Mouse (Mus musculus) bone marrow macrophage, adult 2 months (primary cell): ENCODE data around the gene Gpr182.

Experiments
- CTCF ChIP-seq: IDR thresholded peaks from 2 replicates; pipeline ENCODE4 v1.5.1; 2012; ENCODE audit warnings: low read depth, mild to moderate bottlenecking, low read length, moderate library complexity
- POLR2A ChIP-seq: IDR thresholded peaks from 2 replicates; pipeline ENCODE4 v1.6.1; 2012; ENCODE audit warnings: mild to moderate bottlenecking, low read depth, low read length, borderline replicate concordance

DNA sequence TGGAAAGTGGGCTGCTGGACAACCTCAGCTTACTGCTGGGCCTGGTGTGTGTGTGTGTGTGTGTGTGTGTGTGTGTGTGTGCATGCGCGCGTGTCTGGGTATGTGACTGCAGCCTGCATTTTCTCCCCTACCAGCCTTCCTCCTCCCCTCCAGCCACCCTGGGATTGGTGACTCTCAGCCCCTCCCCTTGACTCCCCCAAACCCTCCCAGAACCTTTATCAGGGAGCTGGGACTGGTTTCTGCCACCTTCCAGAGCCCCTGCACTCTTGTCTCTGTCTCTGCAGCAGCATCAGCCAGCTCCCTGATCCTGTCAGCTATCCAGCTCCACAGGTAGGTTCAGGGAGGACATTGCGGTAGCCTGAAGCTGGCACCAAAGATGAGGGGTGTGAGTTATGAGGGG, 26.4 kb downstream of the Gpr182 start:
- TF ChIP-seq POLR2A (no peak), CTCF (no peak)
